Mouse (Mus musculus) cortical plate, adult 2 months (tissue): ENCODE results near the gene Sec23ip.

Source experiments
- CTCF ChIP-seq: fragments of 200-500 bp; IDR thresholded peaks from 2 replicates; pipeline ENCODE4 v1.5.1; 2011; ENCODE audit warnings: mild to moderate bottlenecking, control low read depth, low read length; ENCODE audit not compliant: insufficient read depth; ENCODE audit errors: extremely low read depth
- POLR2A ChIP-seq: fragments of 200-500 bp; IDR thresholded peaks from 2 replicates; pipeline ENCODE4 v1.6.1; 2011; ENCODE audit warnings: mild to moderate bottlenecking, low read length, control low read depth; ENCODE audit not compliant: insufficient read depth; ENCODE audit errors: extremely low read depth

GRCm38 (mm10) chr7:128748758-128749157 lies 4.0 kb downstream of the Sec23ip start:
- TF ChIP-seq CTCF (no peak), POLR2A (no peak)
